Mouse (Mus musculus): ENCODE measurements around the gene Syt1.

Syt1 gene

GRCm38 (mm10) chr10:109010241-109011193 is at the start of gene Syt1:
Gene Syt1, minus strand, starts transcription at chr10:109010982.
- peak; percentile 90 for DNase-seq

- DNase-seq = no peak
These were observed 45.7 kb upstream of the Syt1 start for GRCm38 (mm10) chr10:109056500-109056899.

- DNase-seq = no peak
These were observed 36.8 kb upstream of the Syt1 start for GRCm38 (mm10) chr10:109047537-109047936.

- DNase-seq = no peak
These were observed 36.2 kb upstream of the Syt1 start for GRCm38 (mm10) chr10:109046988-109047387.

GRCm38 (mm10) chr10:109011226-109012165 is 714 bp upstream of the Syt1 start:
- DNase-seq = peak; percentile 69

GRCm38 (mm10) chr10:109009831-109010230 is 951 bp downstream of the Syt1 start:
- DNase-seq = peak; percentile 20

- DNase-seq = peak; percentile 16
These were observed 2.3 kb downstream of the Syt1 start for GRCm38 (mm10) chr10:109008456-109008855.

- peak; percentile 72 for DNase-seq
These were observed 7.3 kb downstream of the Syt1 start for GRCm38 (mm10) chr10:109003482-109003881.

- no peak for DNase-seq
These were observed 23.5 kb downstream of the Syt1 start for GRCm38 (mm10) chr10:108987250-108987649.

GRCm38 (mm10) chr10:108979660-108980059 is 31.1 kb downstream of the Syt1 start:
- DNase-seq = peak; percentile 86

GRCm38 (mm10) chr10:108954952-108955351 is 55.8 kb downstream of the Syt1 start:
- DNase-seq = no peak

- peak; percentile 56 for DNase-seq
These were observed 58.6 kb downstream of the Syt1 start for GRCm38 (mm10) chr10:108952182-108952581.

- DNase-seq = no peak
These were observed 73.8 kb downstream of the Syt1 start for GRCm38 (mm10) chr10:108936838-108937430.

GRCm38 (mm10) chr10:108930299-108930698 is 80.5 kb downstream of the Syt1 start:
- peak; percentile 33 for DNase-seq

GRCm38 (mm10) chr10:108929676-108930075 is 81.1 kb downstream of the Syt1 start:
- no peak for DNase-seq

GRCm38 (mm10) chr10:108905264-108905663 is 105.5 kb downstream of the Syt1 start:
- no peak for DNase-seq

GRCm38 (mm10) chr10:108904371-108904770 is 106.4 kb downstream of the Syt1 start:
- no peak for DNase-seq

GRCm38 (mm10) chr10:108896529-108896928 is 114.3 kb downstream of the Syt1 start:
- no peak for DNase-seq

GRCm38 (mm10) chr10:108893288-108893687 is 117.5 kb downstream of the Syt1 start:
- DNase-seq = no peak

- DNase-seq = no peak
These were observed 118.3 kb downstream of the Syt1 start for GRCm38 (mm10) chr10:108892441-108892840.

- no peak for DNase-seq
These were observed 121.7 kb downstream of the Syt1 start for GRCm38 (mm10) chr10:108889084-108889483.

- DNase-seq = no peak
These were observed 124.0 kb downstream of the Syt1 start for GRCm38 (mm10) chr10:108886781-108887180.

- no peak for DNase-seq
These were observed 125.0 kb downstream of the Syt1 start for GRCm38 (mm10) chr10:108885769-108886168.

All from cerebellum, adult 8-10 months (tissue).